Mouse (Mus musculus) limb, embryonic 11.5 days (tissue): ENCODE results near the gene Mtus2. TPM values are rescaled to one million over a fixed set of nuclear protein-coding genes. Genes with fewer than 3 reads are reported as not detected.

ENCODE experiments used
- ATAC-seq: fragments of 200-750 bp; cut with Nextera tagmentation; 2 replicates; pipeline ENCODE4 v1.8.0; 2017; ENCODE audit warnings: low read depth; ENCODE audit not compliant: insufficient number of reproducible peaks, low FRiP score, low TSS enrichment
- DNase-seq: peaks from one replicate; pipeline ENCODE4 v3.0.0-alpha.2; 2015; ENCODE audit warnings: low spot score
- H3K27ac ChIP-seq: fragments of 300-500 bp; sonication (generic); replicated peaks from 2 replicates; pipeline ENCODE4 v1.5.1; 2014; ENCODE audit warnings: low read depth, mild to moderate bottlenecking, low read length
- H3K27me3 ChIP-seq: fragments of 300-500 bp; sonication (generic); 2 replicates; pipeline ENCODE4 v1.6.1; 2014; ENCODE audit warnings: mild to moderate bottlenecking, low read length, mixed read lengths; ENCODE audit not compliant: control insufficient read depth, insufficient read depth
- H3K36me3 ChIP-seq: fragments of 300-500 bp; sonication (generic); 2 replicates; pipeline ENCODE4 v1.6.1; 2014; ENCODE audit warnings: mild to moderate bottlenecking, low read length, moderate library complexity, mixed read lengths; ENCODE audit not compliant: control insufficient read depth, insufficient read depth
- H3K4me1 ChIP-seq: fragments of 300-500 bp; sonication (generic); 2 replicates; pipeline ENCODE4 v1.6.1; 2014; ENCODE audit warnings: low read length, mixed read lengths; ENCODE audit not compliant: control insufficient read depth, insufficient read depth
- H3K4me2 ChIP-seq: fragments of 300-500 bp; sonication (generic); 2 replicates; pipeline ENCODE4 v1.6.1; 2014; ENCODE audit warnings: low read depth, mild to moderate bottlenecking, moderate library complexity; ENCODE audit not compliant: severe bottlenecking
- H3K4me3 ChIP-seq: fragments of 300-500 bp; sonication (generic); 2 replicates; pipeline ENCODE4 v1.5.1; 2014; ENCODE audit warnings: low read depth, low read length
- H3K9ac ChIP-seq: fragments of 300-500 bp; sonication (generic); 2 replicates; pipeline ENCODE4 v1.6.1; 2014; ENCODE audit warnings: mild to moderate bottlenecking, low read length
- H3K9me3 ChIP-seq: fragments of 300-500 bp; sonication (generic); 2 replicates; pipeline ENCODE4 v1.6.1; 2016; ENCODE audit warnings: low read length; ENCODE audit not compliant: control insufficient read depth
- WGBS: fragments of 180-500 bp; shearing (Covaris S2); extraction: QIAGEN DNeasy Blood & Tissue Kit; methylation state at CpG from one replicate; pipeline ENCODE4 v1.1.7; 2014; 5-methylcytosine and 5-hydroxymethylcytosine counted together
- polyA plus RNA-seq: library from polyadenylated mRNA; unstranded; fragments of >200 nt; fragmentation: Nextera tagmentation; extraction: Ambion mirVana; gene quantifications from 2 replicates; pipeline ENCODE4 v1.2.1, GENCODE M21; 2014

Gene Mtus2
- polyA plus RNA-seq, 1 experiment from 2014 or later, result 4.0 TPM

DNA sequence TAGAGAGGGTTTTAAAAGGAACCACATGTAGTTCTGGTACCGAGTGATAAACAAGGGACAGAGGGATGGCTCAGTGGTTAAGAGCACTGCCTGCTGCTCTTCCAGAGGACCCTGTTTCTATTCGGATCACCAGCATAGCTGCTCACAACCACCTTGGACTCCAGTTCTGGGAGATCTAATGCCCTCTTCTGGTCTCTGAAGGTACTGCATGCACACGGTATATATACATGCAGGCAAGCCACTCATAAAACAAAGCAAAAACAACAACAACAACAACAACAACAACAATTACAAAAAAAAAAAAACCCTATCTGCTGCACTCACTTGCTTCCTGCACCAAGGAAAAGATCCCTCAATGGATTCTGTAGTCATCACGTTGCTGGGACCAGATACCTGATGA, 104.7 kb downstream of the Mtus2 start:
- Histone ChIP-seq H3K4me2 (no peak overlapping the region), H3K9ac (no peak overlapping the region), H3K27ac (no peak overlapping the region), H3K9me3 (no peaks in the 10 kb centered on the region), H3K27me3 (no peaks in the 10 kb centered on the region), H3K4me3 (no peak overlapping the region), H3K4me1 (no peaks in the 10 kb centered on the region), H3K36me3 (no peaks in the 10 kb centered on the region)
- ATAC-seq (no peak), DNase-seq (no peak)
- 87% methylated on average over 4 of the region's 4 CpGs for WGBS

DNA sequence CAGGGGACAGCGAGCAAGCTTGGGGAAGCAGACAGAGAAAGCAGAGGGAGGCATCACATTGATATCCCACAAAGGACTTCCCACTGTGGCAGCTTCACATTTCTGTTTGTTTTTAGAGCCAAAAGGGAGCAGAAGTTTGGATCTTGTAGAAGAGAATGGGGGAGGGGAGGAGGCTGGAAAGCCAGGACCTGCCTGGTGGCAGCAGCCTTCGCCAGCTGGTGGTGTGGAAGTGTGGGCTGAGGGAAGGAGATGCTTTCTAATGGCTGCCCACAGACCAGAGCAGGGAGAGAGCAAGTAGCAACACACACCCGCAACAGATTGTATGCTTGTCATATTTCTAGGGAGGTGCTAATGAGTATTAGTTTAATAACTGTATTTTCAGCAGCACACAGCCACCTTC, 106.6 kb downstream of the Mtus2 start:
- no peak overlapping the region for H3K4me2 ChIP-seq
- 75% methylated on average over 3 of the region's 3 CpGs for WGBS
- no peaks in the 10 kb centered on the region for H3K27me3 ChIP-seq
- no peak for ATAC-seq
- no peak overlapping the region for H3K9ac ChIP-seq
- H3K4me3 ChIP-seq, result no peak overlapping the region
- no peaks in the 10 kb centered on the region for H3K9me3 ChIP-seq
- H3K4me1 ChIP-seq, result no peaks in the 10 kb centered on the region
- no peak overlapping the region for H3K27ac ChIP-seq
- no peaks in the 10 kb centered on the region for H3K36me3 ChIP-seq
- no peak for DNase-seq

DNA sequence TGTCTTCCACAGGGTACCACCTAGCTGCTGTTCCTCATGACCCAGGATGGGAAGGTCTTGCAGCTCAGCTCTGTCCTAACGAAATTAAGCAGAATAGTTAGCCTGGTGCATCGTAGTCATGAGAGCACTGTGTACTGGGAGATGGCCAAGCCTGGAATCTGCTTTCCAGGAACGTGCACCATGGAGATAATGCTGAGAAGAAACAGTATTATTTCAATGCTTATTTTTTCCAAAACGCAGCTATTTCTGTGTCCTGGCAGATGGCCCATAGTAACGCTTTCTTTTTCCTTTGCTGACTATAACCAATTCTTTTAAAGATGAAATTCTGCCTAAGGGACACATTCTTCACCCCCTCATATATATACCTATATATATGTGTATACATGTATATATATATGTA, 108.1 kb downstream of the Mtus2 start:
- Histone ChIP-seq H3K4me3 (no peak overlapping the region), H3K36me3 (no peaks in the 10 kb centered on the region), H3K4me1 (no peaks in the 10 kb centered on the region), H3K4me2 (no peak overlapping the region), H3K9ac (no peak overlapping the region), H3K27me3 (no peaks in the 10 kb centered on the region), H3K27ac (no peak overlapping the region), H3K9me3 (no peaks in the 10 kb centered on the region)
- 75% methylated on average over 5 of the region's 5 CpGs for WGBS
- ATAC-seq (no peak), DNase-seq (no peak)

DNA sequence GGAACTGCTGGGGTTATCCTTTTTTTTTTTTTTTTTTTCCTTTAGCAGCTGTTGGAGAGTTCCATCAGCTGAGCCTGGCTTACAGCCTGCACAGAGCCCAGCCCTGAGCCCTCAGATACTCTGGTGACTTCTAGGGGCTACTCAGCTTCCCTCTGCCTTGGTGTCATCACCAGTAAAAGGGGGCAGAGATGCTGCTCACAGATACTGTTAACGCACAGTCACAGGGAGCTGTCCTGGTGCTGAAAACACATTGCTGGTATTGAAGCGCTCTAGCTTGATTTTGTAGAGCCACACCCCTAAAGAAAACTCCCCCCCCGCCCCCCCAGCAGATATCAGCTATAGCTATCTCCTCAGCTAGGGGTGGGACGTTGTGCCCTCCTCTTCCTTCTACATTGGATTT, 112.8 kb downstream of the Mtus2 start:
- H3K36me3 ChIP-seq, result no peaks in the 10 kb centered on the region
- DNase-seq, result peak; percentile 74
- no peak overlapping the region for H3K9ac ChIP-seq
- no peak for ATAC-seq
- no peak overlapping the region for H3K4me3 ChIP-seq
- no peak overlapping the region for H3K4me2 ChIP-seq
- H3K27me3 ChIP-seq, result no peaks in the 10 kb centered on the region
- WGBS, result 11% methylated on average over 4 of the region's 4 CpGs
- H3K9me3 ChIP-seq, result peaks cover 2% of the 10 kb centered on the region; the same call in 1 of the 2 replicates
- no peaks in the 10 kb centered on the region for H3K4me1 ChIP-seq
- no peak overlapping the region for H3K27ac ChIP-seq

DNA sequence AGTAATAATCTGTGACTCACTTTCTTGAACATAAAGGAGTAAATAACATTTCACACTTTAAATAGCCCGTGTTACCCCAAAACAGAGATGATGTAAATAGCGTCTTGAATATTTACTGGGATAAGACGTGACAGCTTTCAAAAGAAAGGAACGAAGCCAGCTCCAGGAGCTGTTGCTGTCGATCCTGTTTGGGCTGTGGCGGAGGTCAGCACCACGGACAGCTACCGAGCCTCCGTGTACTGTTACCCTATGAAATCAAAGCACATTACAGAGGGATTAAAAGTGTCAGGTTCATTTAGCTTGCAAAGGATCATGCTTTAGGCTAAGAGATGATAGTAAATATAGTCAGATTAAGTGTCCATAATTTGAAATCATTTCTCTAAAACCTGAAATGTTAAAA, 114.7 kb downstream of the Mtus2 start:
- Histone ChIP-seq H3K4me3 (no peak overlapping the region), H3K9ac (no peak overlapping the region), H3K36me3 (no peaks in the 10 kb centered on the region), H3K4me1 (no peaks in the 10 kb centered on the region), H3K4me2 (no peak overlapping the region), H3K27ac (no peak overlapping the region), H3K27me3 (no peaks in the 10 kb centered on the region), H3K9me3 (peaks cover 2% of the 10 kb centered on the region; the same call in 1 of the 2 replicates)
- 10% methylated on average over 9 of the region's 9 CpGs for WGBS
- ATAC-seq (no peak), DNase-seq (peak; percentile 85)

DNA sequence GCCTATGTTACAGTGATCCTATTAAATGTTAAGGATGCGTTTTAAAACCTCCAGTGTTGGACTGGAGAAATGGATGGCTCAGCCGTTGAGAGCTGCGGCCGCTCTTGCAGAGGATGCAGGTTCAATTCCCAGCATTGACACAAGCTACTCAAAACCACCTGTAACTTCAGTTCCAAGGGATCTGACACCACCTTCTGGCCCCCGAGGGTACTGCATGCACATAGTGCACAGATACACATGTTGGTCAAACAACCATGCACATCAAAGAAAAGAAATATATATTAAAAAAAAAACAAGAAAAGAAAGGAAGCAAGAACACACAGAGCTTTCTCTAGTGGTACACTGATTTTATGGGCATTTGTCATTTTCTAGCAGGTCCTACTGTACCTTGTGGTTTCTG, 116.3 kb downstream of the Mtus2 start:
- WGBS, result 85% methylated on average over 5 of the region's 5 CpGs

DNA sequence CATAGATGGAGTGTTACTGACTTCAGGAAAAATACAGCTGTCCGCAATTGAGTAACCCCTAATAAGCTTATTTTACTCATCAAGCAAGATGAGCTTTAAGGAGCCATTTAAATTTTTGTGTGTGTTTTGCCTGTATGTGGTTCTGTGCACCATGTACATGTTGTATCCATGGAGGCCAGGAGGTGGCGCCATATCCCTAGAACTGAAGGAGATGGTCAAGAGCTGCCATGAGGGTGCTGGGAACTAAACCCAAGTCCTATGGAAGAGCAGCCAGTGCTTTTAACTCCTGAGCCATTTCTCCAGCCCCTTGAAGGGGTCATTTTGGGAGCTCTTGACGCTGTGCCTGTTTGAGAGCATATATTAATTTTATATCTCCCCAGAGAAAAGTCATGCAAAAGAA, 122.6 kb downstream of the Mtus2 start:
- Histone ChIP-seq H3K4me3 (no peak overlapping the region), H3K27me3 (no peaks in the 10 kb centered on the region), H3K4me1 (no peaks in the 10 kb centered on the region), H3K9ac (no peak overlapping the region), H3K4me2 (no peak overlapping the region), H3K36me3 (no peaks in the 10 kb centered on the region), H3K27ac (no peak overlapping the region), H3K9me3 (peaks cover 2% of the 10 kb centered on the region; the same call in 1 of the 2 replicates)
- DNase-seq (no peak), ATAC-seq (no peak)
- WGBS, result 81% methylated on average over 3 of the region's 3 CpGs

More for the DNA sequence above, 116.3 kb downstream of the Mtus2 start:
- Histone ChIP-seq H3K4me2 (no peak overlapping the region), H3K27ac (no peak overlapping the region), H3K27me3 (no peaks in the 10 kb centered on the region), H3K4me3 (no peak overlapping the region), H3K4me1 (no peaks in the 10 kb centered on the region), H3K9ac (no peak overlapping the region), H3K9me3 (peaks cover 2% of the 10 kb centered on the region; the same call in 1 of the 2 replicates), H3K36me3 (no peaks in the 10 kb centered on the region)
- DNase-seq, result no peak
- ATAC-seq, result no peak

DNA sequence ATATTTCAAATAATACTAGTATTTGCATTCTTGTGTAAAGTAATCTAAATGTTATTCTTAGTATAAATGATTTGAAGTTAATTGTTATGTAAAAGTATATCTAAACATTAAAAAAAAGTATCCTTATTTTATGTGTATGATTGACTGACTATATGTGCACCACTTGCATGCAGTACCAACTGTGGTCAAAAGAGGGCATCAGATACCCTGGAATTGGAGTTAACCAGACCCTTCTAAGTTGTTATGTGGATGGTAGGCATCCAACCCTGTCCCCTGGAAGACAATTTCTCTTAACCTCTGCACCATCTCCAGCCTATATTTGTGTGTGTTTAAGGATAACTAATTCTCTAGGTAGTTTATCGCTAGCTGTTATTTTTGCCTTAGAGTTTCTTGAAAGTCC, 126.4 kb downstream of the Mtus2 start:
- H3K9me3 ChIP-seq, result no peaks in the 10 kb centered on the region; the same call in 1 of the 2 replicates
- no peak for ATAC-seq

DNA sequence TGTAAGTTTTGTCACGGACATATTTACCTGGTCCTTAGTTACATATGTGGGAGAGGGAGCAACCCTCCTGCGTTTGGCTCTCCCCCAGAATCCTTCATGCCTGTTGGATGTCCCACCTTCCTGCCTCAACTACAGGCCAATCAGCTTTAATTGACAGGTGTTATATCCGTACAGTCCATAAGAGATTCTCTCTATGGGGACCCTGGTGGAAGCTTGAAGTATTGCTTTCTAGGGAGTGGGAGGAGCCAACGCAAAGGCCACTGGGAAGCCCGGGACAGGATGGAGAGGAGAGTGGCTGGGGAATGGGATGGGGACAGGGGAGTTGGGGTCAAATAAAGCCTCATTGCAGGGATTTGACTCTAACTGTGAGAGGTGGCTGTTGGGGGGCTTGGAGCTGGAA, 127.6 kb downstream of the Mtus2 start:
- Histone ChIP-seq H3K4me3 (no peak overlapping the region), H3K9ac (no peak overlapping the region), H3K4me2 (no peak overlapping the region), H3K4me1 (no peaks in the 10 kb centered on the region), H3K27me3 (no peaks in the 10 kb centered on the region), H3K9me3 (no peaks in the 10 kb centered on the region; the same call in 1 of the 2 replicates), H3K27ac (no peak overlapping the region), H3K36me3 (no peaks in the 10 kb centered on the region)
- WGBS, result 85% methylated on average over 5 of the region's 5 CpGs
- ATAC-seq, result no peak
- DNase-seq, result no peak

More for the DNA sequence above, 126.4 kb downstream of the Mtus2 start:
- Histone ChIP-seq H3K27me3 (no peaks in the 10 kb centered on the region), H3K4me3 (no peak overlapping the region), H3K36me3 (no peaks in the 10 kb centered on the region), H3K27ac (no peak overlapping the region), H3K9ac (no peak overlapping the region), H3K4me2 (no peak overlapping the region), H3K4me1 (no peaks in the 10 kb centered on the region)
- DNase-seq, result no peak
- WGBS, result 95% methylated on average over 1 of the region's 1 CpGs
